Mouse (Mus musculus) frontal cortex, adult (tissue): ENCODE measurements around the gene Zfp772.
"Not testable (repeated sequence)": the region's sequence is repeated elsewhere in the genome, so short reads cannot be mapped to it uniquely, and the experiment has no call there.

Experiments
- ATAC-seq: cut with Nextera tagmentation; 2 replicates; pipeline ENCODE4 v1.9.2; 2017; ENCODE audit warnings: mild to moderate bottlenecking, moderate library complexity, mixed read lengths; ENCODE audit not compliant: low TSS enrichment

Zfp772 gene

GRCm38 (mm10) chr7:7209313-7210151 lies at the start of gene Zfp772:
Gene Zfp772 (minus strand): TSS chr7:7209998.
- not testable (repeated sequence) for ATAC-seq

GRCm38 (mm10) chr7:7247228-7247627 lies 37.4 kb upstream of the Zfp772 start, which contains the start of gene Vmn2r29:
Gene Vmn2r29 (minus strand): TSS chr7:7247328.
- not testable (repeated sequence) for ATAC-seq

GRCm38 (mm10) chr7:7188191-7188942 lies 21.4 kb downstream of the Zfp772 start:
- ATAC-seq: peak; percentile 100

GRCm38 (mm10) chr7:7187417-7188190 lies 22.2 kb downstream of the Zfp772 start:
- peak; percentile 61 for ATAC-seq

- ATAC-seq: no peak
These were observed 23.9 kb downstream of the Zfp772 start for GRCm38 (mm10) chr7:7185897-7186296.

GRCm38 (mm10) chr7:7171227-7172147 lies 38.3 kb downstream of the Zfp772 start, which contains the start of gene Zfp418:
Gene Zfp418 (plus strand): TSS chr7:7171330.
- peak; percentile 100 for ATAC-seq
